Mouse (Mus musculus) embryo, embryonic 11 days (tissue): ENCODE measurements around the gene Cyp2c68.
"Not testable (repeated sequence)": the region's sequence is repeated elsewhere in the genome, so short reads cannot be mapped to it uniquely, and the experiment has no call there.

Experiments used
- DNase-seq: peaks from one replicate; pipeline ENCODE4 v3.0.0-alpha.2; 2015

Gene Cyp2c68

GRCm38 (mm10) chr19:39740920-39741319 lies at the start of gene Cyp2c68:
Cyp2c68 (minus strand) TSS chr19:39741054.
- DNase-seq = no peak

GRCm38 (mm10) chr19:39785458-39785857 lies 44.6 kb upstream of the Cyp2c68 start:
- DNase-seq = not testable (repeated sequence)

GRCm38 (mm10) chr19:39745357-39745756 lies 4.5 kb upstream of the Cyp2c68 start:
- DNase-seq = no peak

- not testable (repeated sequence) for DNase-seq
These were observed 3.5 kb upstream of the Cyp2c68 start for GRCm38 (mm10) chr19:39744361-39744760.

- DNase-seq = not testable (repeated sequence)
These were observed 29.7 kb downstream of the Cyp2c68 start for GRCm38 (mm10) chr19:39711116-39711515.

GRCm38 (mm10) chr19:39665650-39666049 lies 75.2 kb downstream of the Cyp2c68 start:
- DNase-seq = not testable (repeated sequence)

GRCm38 (mm10) chr19:39652381-39652780 lies 88.5 kb downstream of the Cyp2c68 start:
- DNase-seq = no peak

- no peak for DNase-seq
These were observed 91.9 kb downstream of the Cyp2c68 start, which contains the start of gene Cyp2c67 for GRCm38 (mm10) chr19:39648938-39649337. Cyp2c67 (minus strand) TSS chr19:39649051.

GRCm38 (mm10) chr19:39647519-39647918 lies 93.3 kb downstream of the Cyp2c68 start:
- DNase-seq = no peak

GRCm38 (mm10) chr19:39644551-39644950 lies 96.3 kb downstream of the Cyp2c68 start:
- not testable (repeated sequence) for DNase-seq
